Mouse (Mus musculus) A20 (cell line): ENCODE data around the gene Tmem232.
"Not testable (repeated sequence)": the region's sequence is repeated elsewhere in the genome, so short reads cannot be mapped to it uniquely, and the experiment has no call there.

Experiments used
- DNase-seq: peaks from one replicate; pipeline ENCODE4 v3.0.0-alpha.2; 2011; ENCODE audit warnings: low read depth, low spot score

Gene Tmem232

DNA sequence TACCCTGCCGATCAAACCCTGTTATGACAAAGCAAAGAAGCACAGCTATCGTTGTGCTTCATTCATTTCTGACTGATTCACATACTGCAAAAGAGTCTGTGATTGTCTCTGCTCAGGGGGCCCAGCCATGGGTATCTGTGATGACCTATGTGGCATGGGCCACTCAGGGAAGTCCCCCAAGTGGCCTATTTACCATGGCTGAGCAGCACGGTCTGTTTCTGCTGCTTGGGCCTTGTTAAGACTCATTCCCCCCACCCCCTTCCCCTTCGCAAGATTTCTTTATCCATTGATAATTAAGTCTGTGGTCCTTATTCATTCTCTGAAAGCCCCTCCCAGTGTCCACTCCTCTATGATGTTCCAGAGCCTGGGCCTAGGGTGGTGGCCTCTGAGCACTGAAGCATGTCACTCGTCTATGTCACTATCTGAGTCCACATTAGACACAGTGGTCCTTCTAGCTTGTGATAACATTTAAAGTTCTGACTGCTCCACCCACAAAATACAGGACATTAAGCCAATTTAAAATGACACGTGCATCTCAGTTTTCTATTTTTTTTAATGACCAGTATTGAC, 315.1 kb downstream of the Tmem232 start:
- DNase-seq, result no peak

- DNase-seq, result not testable (repeated sequence)
Measured at GRCm38 (mm10) chr17:65221687-65222086, 318.9 kb downstream of the Tmem232 start.
